Mouse (Mus musculus) gastrocnemius, postnatal 4 days (tissue): ENCODE data around the gene Exosc5. TPM values are rescaled to one million over a fixed set of nuclear protein-coding genes. Genes with fewer than 3 reads are reported as not detected.

Experiments used
- DNase-seq, 2 experiments: peaks; one replicate each; pipeline ENCODE4 v3.0.0; 2021 to 2022; ENCODE audit warnings: low spot score in 2 of 2, mixed read lengths in 2 of 2
- total RNA-seq, 2 experiments: library from RNA; stranded (reverse); gene quantifications; 2 replicates each; pipeline ENCODE4 v1.2.3; 2021

Gene Exosc5
- total RNA-seq, 2 experiments from 2014 or later, result 24.5 to 25.7 TPM

DNA sequence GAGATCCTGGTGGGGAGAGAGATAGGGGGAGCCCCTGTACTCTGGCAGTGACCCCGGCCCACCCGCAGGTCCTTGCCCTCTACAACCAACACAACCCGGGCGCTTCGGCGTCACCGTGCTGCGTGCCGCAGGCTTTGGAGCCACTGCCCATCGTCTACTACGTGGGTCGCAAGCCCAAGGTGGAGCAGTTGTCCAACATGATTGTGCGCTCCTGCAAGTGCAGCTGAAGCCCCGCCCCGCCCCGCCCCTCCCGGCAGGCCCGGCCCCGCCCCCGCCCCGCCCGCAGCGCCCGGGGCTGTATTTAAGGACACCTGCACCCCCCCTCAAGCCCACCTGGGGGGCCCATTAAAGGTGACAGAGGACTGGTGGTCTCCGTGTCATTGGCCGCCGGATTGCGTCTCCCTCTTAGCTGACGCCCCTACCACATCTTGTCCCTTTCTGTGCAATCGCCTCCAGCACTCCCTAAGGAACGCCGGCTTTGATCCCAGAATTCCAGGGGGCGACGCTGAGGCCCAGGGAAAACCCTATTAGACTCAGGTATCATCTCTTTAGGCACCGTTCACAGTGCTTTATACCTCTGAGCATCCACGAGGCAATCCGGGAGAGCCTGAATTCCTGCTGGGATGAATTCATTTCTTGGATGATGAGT lies 45.9 kb downstream of the Exosc5 start:
- no peak for DNase-seq

DNA sequence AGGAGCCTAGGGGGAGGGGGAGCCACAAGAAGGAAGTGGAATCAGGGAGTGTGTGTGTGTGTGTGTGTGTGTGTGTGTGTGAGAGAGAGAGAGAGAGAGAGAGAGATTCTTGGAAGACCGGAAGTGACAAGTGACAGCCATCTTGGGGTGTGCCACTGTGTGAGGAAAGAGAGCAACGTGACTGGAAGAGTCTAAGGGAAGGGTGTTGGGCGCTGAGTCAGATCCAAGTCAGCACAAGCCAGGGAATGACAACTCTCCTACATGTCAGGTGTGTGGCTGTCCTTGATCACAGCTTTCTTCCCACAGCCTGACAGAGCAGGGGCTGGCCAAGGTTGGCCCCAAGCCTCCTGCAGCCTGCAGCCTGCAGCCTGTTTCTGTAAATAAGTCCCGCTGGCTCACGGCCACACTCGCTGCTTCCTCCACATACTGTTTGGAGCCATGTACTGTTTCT lies 46.9 kb downstream of the Exosc5 start:
- no peak for DNase-seq

DNA sequence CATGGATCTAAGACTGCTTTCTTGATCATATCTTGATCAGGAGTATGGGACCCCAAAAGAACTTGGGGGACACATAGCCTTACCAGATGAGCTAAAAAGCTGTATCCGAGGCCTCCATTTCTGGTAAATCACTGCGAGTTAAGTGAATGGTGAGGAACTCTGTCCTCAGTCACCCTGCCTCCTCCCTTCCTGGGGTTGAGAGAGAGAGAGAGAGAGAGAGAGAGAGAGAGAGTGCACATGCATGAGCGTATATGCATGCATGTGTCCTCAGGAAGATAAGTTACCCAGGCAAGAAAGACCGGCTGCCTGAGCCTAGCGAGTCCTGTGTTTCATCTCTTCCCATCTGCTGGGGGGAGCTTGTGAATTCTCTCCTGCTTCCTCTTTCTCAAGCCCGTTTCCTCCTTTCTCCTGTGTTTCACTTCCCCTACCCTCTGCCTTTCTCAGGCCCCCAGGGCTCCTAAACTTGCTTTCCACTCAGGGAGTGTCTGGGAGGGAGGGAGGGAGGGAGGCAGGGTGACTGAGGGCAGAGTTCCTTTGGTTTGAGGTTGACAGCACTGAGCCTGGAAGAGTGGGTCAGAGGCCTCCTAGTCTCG lies 47.7 kb downstream of the Exosc5 start:
- DNase-seq, result no peak

DNA sequence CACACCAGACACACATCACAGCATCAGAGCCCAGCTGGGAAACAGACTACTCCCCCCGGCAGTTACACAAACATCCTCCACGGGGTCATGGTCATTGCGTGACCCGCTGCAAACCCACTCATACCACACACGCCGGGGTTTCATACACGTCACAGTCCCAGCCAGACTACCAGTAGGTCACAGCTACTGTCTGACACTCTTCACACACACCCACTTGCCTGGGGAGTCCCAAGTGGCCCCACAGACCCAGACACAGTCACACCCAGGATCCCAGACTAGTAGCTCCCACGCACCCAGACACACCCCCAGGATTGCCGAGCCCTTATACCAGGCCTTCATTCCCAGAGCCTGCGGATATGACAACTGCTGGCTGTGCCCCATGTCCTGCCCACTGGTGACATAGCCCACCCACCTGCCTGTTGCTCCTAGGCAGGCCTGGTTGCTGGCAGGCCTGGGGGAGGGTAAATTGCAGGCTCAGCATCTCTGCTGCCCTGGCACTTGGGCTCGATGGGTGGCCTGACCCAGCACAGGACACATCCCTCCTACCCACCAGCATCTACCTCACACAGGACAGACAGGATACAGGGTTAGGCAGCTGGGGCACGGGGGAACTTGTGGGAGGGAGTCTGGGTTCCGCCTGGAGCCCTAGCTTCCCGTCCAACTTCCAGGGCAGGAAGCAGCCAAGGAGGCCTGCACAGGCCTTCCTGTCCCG lies 48.8 kb downstream of the Exosc5 start:
- no peak for DNase-seq

DNA sequence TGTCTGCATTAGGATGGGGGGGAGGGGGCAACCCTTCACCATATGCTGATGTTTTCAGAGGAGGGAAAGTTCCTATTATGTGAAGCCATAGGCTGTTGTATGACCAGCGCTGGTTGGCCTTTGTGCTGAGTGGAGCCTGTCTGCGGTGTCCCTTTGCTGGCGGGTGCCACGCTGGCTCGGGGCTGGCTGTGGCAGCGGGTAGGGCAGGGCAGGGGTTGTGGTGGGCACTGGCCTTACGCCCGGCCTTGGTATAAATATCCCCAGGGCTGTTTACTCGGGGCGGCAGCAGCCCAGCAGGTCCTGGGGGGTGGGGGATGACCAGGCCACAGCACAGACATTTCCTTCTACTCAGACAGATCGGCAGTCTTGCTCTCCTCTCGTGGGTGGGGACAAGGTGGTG lies 51.0 kb downstream of the Exosc5 start:
- peak in 1 of 2 experiments; percentile 30 for DNase-seq

DNA sequence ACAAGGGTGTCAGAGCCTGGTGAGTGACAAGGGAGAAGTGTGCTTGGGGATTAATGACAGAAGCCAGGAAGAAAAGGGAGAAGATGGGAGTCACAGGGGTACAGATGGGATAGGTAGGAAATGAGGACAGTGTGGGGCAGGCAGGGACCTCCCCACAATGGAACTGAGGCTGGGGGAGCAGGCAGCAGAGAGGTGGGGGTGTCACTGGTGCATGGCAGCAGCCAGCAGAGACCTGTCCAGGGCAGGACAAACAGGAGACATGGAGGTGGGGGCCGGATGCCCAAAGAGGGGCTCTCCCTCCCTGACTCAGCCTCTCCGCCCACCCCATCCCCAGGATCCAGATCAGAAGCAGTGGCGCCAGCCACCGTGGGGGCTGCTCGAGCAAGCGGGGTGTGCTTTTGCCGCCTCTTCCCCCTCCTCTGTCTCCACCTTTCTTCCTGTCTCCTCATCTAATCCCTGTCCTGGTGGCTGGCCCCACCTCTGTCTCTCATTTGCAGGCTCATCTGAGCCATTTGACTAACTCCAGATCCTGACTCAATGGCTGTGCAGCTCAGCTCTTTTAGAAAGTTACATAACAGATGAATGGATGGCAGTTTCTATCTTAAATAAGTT lies 51.7 kb downstream of the Exosc5 start:
- DNase-seq, result peak in 1 of 2 experiments; percentile 15

DNA sequence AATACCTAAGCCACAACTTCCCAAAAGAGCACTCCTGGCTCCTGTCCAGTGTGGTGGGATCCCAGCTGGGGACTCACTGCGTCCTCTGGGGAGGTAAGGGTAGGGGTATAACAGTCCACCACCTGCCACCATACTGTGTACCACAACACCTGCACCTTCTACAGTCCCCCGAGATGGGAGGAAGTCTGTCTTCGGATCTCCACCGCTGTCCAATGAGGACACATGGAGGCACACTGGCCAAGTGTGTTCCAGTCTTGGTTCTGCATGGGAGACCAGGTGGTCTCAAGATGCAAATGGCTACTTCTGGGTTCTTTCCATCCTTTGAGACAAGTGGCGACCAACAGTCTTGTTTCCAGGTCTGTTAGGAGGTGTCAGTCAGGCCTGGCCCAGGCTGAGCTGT lies 52.2 kb downstream of the Exosc5 start:
- peak in 1 of 2 experiments; percentile 9 for DNase-seq

DNA sequence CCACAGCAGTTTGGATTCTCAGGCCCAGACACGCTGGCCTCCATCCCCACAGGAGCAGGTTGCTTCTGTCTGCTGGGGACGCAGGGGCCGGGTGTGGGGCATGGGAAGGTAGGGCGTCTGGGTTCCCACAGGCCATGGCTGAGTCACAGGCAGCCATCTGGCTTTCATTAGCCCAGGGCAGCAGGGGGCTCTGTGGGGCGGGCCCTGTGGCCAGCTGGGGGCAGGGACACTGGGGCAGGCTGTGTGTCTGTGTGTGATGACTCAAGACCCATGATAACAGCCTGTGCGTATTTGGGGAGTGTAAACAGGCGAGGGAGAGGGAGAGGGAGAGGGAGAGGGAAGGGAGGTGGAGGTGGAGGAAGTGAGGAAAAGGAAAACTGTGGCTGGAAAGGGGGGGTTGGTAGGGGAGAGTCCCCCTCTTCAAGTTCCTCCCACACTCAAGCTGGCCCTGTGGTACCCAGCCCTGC lies 52.8 kb downstream of the Exosc5 start:
- DNase-seq, result peak in 1 of 2 experiments; percentile 19

DNA sequence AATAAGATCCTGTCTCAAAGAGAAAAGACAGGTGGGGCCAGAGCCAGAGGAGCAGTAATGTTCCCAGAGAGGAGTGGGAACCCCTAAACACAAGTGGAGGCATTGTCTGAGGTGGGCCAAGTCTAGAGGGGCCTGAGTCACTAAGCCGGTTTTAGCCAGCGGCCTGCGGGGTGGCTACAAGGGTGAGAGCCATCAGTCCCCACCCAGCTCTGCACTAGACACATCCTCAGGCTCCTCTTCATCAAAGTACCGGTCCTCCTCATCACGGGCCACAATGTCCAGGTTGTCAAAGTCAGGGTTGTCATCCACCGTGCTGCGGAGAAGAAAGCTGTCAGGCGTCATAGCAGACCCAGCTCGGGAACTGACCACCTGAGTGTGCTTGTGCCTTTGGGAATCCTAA lies 53.8 kb downstream of the Exosc5 start:
- peak in 1 of 2 experiments; percentile 6 for DNase-seq

DNA sequence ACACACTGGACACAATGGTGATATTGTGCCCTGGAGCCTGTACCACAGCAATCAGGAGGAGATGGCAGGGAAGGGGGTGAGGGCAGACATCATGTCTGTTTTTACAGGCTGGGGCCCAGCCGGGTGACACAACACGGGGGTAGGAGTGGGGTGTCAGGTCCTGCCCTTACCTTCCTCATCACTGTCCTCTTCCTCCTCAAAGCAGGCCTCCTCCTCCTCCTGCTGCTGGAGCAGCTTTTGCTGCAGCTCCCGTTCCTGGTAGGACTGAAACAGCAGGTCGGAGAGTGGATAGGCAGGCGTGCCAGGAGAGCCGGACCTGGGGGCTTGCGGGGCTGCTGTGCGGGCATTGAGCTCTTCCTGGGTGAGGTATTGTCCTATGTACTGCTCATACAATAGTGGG lies 55.6 kb downstream of the Exosc5 start:
- DNase-seq, result peak in 1 of 2 experiments; percentile 8

DNA sequence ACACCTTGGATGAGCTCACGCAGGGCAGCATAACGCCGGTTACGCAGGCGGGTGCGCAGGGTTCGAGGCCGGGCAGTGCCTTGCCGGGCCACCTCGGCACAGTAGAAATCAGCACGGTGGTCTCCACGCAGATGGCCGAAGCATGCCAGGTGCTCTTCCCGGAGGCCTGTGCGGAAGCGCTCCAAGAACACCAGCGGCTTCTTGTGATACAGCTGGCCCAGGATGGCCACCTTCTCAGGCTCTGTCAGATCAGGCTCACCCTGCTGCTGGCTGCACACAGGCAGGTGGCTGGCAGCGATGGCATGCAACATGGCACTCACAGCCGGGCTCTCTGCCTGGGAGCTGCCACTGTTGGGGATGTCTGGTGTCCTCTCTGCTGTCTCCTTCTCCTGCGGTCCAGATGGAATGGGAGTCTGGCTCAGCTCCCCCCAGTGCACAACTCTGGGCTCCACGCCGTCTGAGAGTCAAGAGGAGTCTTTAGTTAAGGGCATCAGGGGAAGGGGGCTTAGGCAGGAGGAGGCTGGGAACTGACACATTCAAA lies 56.8 kb downstream of the Exosc5 start:
- DNase-seq, result peak in 1 of 2 experiments; percentile 6

DNA sequence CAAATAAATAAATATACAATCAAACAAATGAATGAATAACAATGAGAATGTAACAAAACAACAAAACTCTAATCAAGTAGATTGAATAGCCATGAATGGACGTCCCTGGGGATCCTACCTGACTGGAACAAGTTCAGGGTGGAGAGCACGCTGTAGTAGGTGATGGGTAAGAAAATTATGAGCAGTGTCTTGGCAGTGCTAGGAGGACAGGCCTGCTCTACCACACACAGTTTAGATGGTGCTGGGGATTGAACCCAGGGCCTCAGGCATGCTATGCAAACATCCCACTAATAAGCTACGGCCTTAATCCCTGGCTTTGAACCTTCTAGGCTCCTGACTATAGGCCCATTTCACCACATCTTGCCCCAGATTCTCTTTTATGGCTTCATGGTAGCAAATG lies 58.5 kb downstream of the Exosc5 start:
- no peak for DNase-seq

DNA sequence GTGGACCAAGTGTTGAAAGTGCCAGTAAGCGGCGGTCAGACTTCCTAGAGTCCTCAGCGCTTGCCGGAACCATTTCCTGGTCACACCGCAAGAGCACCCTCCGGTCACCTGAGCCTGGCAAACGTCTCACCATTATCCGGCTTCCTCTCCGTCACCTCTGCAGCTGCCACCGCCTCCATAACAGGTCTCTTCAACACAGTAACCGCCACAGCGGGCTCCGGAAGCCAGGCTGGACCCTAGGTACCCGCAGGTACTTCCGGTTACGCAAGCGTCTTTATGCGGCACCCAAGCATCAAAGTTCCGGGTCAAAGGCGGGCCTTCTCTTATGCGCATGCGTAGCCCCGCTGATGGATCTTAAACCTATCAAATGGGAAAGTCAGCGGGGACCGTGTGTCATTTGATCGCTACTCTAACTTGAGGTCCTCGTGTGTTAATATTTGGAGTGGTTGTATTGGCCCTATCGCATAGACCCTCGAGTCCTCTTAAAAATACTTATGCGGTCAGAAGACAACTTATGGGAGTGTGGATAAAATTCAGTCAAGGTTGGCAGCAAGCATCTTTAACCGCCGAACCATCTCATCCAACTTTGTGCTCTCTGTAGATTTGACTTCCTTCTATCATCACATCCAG lies 59.9 kb downstream of the Exosc5 start, which contains the start of gene Ccdc97:
Gene Ccdc97 (minus strand): TSS at position 301 of the 630 bp plus-strand sequence.
- peak; percentile 80 to 89 for DNase-seq

DNA sequence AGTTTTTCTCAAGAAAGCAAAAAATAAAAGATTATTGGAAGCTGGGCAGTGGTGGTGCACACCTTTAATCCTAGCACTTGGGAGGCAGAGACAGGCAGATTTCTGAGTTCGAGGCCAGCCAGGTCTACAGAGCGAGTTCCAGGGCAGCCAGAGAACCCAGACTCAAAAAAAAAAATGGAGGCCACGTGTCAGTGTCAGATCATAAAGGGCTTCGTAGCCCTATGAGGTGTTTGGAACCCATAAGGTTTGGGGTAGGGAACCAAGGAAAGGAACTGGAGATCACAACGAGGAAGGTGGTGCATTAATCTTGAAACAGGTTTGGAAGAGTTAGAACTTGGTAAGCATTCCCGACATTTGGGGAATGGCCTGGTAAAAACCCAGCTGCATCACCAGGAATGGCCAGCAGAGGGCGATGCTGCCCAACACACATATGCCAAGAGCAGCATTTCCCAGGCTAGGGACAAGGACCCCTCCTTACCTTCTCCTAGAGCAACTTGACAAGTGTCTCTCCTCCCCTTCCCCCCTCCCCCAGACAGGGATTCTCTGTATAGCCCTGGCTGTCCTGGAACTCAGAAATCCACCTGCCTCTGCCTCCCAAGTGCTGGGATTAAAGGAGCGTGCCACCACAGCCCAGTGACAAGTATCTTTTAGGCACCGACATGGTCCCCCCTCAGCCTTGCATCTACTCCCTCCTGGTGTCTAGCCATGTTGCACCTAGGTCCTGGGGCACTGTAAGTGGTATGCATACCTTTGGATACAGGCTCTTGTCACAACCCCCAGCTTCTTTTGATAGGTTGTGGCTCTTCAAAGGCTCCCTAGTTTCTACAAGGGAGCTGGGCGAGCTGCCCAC lies 61.0 kb downstream of the Exosc5 start:
- peak; percentile 54 to 72 for DNase-seq

DNA sequence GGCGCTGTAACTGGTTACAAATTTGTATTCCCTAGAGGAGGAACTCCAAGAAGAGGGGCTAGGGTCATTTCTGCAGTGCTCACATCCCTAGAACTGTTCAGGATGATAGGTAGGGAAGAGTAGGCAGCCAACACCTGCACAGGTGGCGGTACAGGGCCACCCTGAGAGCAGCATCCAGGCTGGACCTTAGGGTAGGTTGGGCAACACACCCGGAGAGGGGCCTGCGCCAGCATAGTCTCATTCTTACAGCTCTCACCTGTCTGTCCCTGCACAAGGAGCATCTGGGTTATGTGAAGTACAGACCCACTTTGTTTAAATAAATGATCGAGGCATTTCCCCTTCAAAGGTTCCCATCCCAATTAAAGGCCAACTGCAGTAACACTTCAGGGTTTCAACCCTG lies 61.8 kb downstream of the Exosc5 start:
- DNase-seq, result no peak

Other genes starting within 250 kb of the Exosc5 start
- gene Cxcl17, start 246.3 kb upstream of the Exosc5 start, total RNA-seq, result not detected
- 1 to 10 TPM; 5.5 to 6.1 TPM for gene Ceacam1, start 181.6 kb upstream of the Exosc5 start, total RNA-seq
- gene Ceacam2, start 119.3 kb upstream of the Exosc5 start, total RNA-seq, result 1 to 10 TPM in 1 of 2 experiments, under 1 TPM in 1; 0.47 to 1.3 TPM
- gene Erich4, start 43.3 kb upstream of the Exosc5 start, total RNA-seq, result not detected
- gene Dmac2, start 39.8 kb upstream of the Exosc5 start, total RNA-seq, result 10 to 100 TPM; 20.1 to 23.1 TPM
- gene B3gnt8, start 32.5 kb upstream of the Exosc5 start, total RNA-seq, result 1 to 10 TPM; 4.2 to 4.8 TPM
- 10 to 100 TPM; 55.6 to 55.8 TPM for gene Bckdha, start 183 bp upstream of the Exosc5 start, total RNA-seq
- gene Tmem91, start 16.0 kb downstream of the Exosc5 start, total RNA-seq, result not detected
- gene B9d2, start 21.6 kb downstream of the Exosc5 start, total RNA-seq, result 10 to 100 TPM; 12.1 to 12.9 TPM
- gene Tgfb1, start 27.8 kb downstream of the Exosc5 start, total RNA-seq, result 10 to 100 TPM; 21.4 to 24.6 TPM
- gene Ccdc97, start 59.9 kb downstream of the Exosc5 start, total RNA-seq, result 10 to 100 TPM; 34.5 to 39.4 TPM
- gene Hnrnpul1, start 95.6 kb downstream of the Exosc5 start, total RNA-seq, result 100 to 1,000 TPM; 131 to 132 TPM
- gene Axl, start 129.5 kb downstream of the Exosc5 start, total RNA-seq, result 100 to 1,000 TPM; 172 to 194 TPM
- under 1 TPM; 0.57 to 0.69 TPM for gene Cyp2s1, start 157.7 kb downstream of the Exosc5 start, total RNA-seq
- gene Cyp2b10, start 238.5 kb downstream of the Exosc5 start, total RNA-seq, result not detected